In the genomic region with DNA sequence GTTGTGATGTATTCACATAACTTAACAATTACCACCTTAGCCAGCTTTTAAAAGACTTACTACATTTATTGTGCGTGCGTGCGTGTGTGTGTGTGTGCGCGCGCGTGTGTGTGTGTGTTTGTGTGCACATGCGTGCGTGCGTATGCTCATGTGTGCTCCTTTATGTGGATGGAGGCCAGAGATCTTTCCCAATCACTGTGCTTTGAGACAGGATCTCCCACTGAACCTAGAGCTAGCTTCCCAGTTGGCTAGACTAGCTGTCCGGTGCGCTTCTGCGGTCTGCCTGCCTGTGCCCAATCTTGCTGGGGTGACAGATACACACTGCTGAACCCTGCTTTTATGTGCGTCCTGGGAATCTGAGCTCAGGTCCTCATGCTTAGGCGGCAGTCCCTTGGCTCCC, we compare ENCODE assay signal across 19 mouse cellular contexts. TPM values are rescaled to one million over a fixed set of nuclear protein-coding genes. Genes with fewer than 3 reads are reported as not detected.
DNase-seq lines count a peak whose midpoint lies in the region; ATAC-seq and TF ChIP-seq lines count a peak whose summit lies in the region.
"Had no signal": no experiment of that assay in that cellular context is flagged by ENCODE, and none has a peak within 500 bp of the region (broad histone marks: within the 10 kb centered on the region; RNA-seq: fewer than 3 reads in every experiment).

No protein-coding gene starts in this region.

- H3K4me2 ChIP-seq in lung, embryonic 16.5 days (ENCODE audit: low read depth, low read length): no peak overlapping the region
- H3K4me2 ChIP-seq: heart, embryonic 13.5 days; limb, embryonic 12.5 days; midbrain, embryonic 13.5 days; neural tube, embryonic 13.5 days had no signal

- TF ChIP-seq CTCF in kidney, adult 2 months (conservative IDR thresholded peaks at IDR 0.05; ENCODE audit: insufficient read depth, insufficient read length, low read depth, low read length): no peak
- TF ChIP-seq CTCF in lung, adult 2 months (IDR thresholded peaks at IDR 0.05; ENCODE audit: insufficient read depth, low read length): no peak

- peak overlapping the region; percentile 78 for H3K27ac ChIP-seq in kidney, adult 2 months (ENCODE audit: insufficient read depth, low read depth, low read length)
- peak overlapping the region; percentile 78 for H3K27ac ChIP-seq in lung, embryonic 16.5 days (ENCODE audit: low read length)
- H3K27ac ChIP-seq: heart, embryonic 13.5 days; hindbrain, embryonic 10.5 days; hindbrain, postnatal 0 days; left cerebral cortex, adult 2 months; limb, embryonic 12.5 days; midbrain, embryonic 13.5 days; neural tube, embryonic 13.5 days had no signal

- TF ChIP-seq POLR2A in kidney, adult 2 months (IDR thresholded peaks at IDR 0.05; ENCODE audit: low read depth, low read length): no peak
- TF ChIP-seq POLR2A in lung, adult 2 months (IDR thresholded peaks at IDR 0.05; ENCODE audit: borderline replicate concordance, extremely low read depth, low read depth, low read length): no peak

- H3K4me1 ChIP-seq in kidney, adult 2 months (ENCODE audit: control insufficient read depth, insufficient read depth, low read length): peaks cover 27% of the 10 kb centered on the region
- H3K4me1 ChIP-seq in lung, embryonic 16.5 days (replicated peaks; ENCODE audit: control insufficient read depth, insufficient read depth, low read length): peaks cover 43% of the 10 kb centered on the region
- H3K4me1 ChIP-seq in lung, adult 2 months (ENCODE audit: control insufficient read depth, insufficient read depth, low read length): peaks cover 7% of the 10 kb centered on the region
- H3K4me1 ChIP-seq: hindbrain, embryonic 10.5 days; midbrain, embryonic 13.5 days; neural tube, embryonic 13.5 days had no signal

- WGBS in kidney, adult 2 months: 76% methylated on average over 15 of the region's 15 CpGs
- 81% methylated on average over 15 of the region's 15 CpGs for WGBS in lung, embryonic 16.5 days
- WGBS in lung, adult 2 months: 83% methylated on average over 15 of the region's 15 CpGs

- H3K9ac ChIP-seq in lung, embryonic 16.5 days (ENCODE audit: low read length): no peak overlapping the region
- H3K9ac ChIP-seq: heart, embryonic 13.5 days; limb, embryonic 12.5 days; midbrain, embryonic 13.5 days; neural tube, embryonic 13.5 days had no signal

- ATAC-seq in lung, embryonic 16.5 days (ENCODE audit: low read depth): peak; percentile 59
- no peak for ATAC-seq in megakaryocyte-erythroid progenitor cell, adult 5-6 weeks (replicated peaks; ENCODE audit: low FRiP score, low TSS enrichment, poor library complexity, severe bottlenecking)
- ATAC-seq: hindbrain, postnatal 0 days; intestine, postnatal 0 days; lung, postnatal 0 days; midbrain, embryonic 13.5 days had no signal

- H3K9me3 ChIP-seq in lung, embryonic 16.5 days (ENCODE audit: control insufficient read depth, low read length): no peaks in the 10 kb centered on the region
- H3K9me3 ChIP-seq: heart, embryonic 13.5 days; hindbrain, embryonic 10.5 days; limb, embryonic 12.5 days; midbrain, embryonic 13.5 days; neural tube, embryonic 13.5 days had no signal

- H3K36me3 ChIP-seq in kidney, adult 2 months (ENCODE audit: control insufficient read depth, insufficient read depth, low read length): no peaks in the 10 kb centered on the region
- H3K36me3 ChIP-seq in lung, embryonic 16.5 days (ENCODE audit: control insufficient read depth, insufficient read depth, low read length): no peaks in the 10 kb centered on the region
- H3K36me3 ChIP-seq: heart, embryonic 13.5 days; hindbrain, embryonic 10.5 days; limb, embryonic 12.5 days; midbrain, embryonic 13.5 days; neural tube, embryonic 13.5 days had no signal

- DNase-seq in adrenal gland, postnatal 10 days: peak; percentile 27
- DNase-seq in adrenal gland, adult 2 months: no peak
- no peak for DNase-seq in kidney, adult 2 months
- no peak for DNase-seq in kidney, postnatal 14 days
- no peak for DNase-seq in lung, adult 2 months
- DNase-seq in layer of hippocampus, adult 9-11 months: no peak
- DNase-seq: cerebellum, adult 8-10 months; right cerebral cortex, adult 18-20 months had no signal

- H3K27me3 ChIP-seq in kidney, adult 2 months (replicated peaks; ENCODE audit: control insufficient read depth, insufficient read depth, low read length): no peaks in the 10 kb centered on the region
- H3K27me3 ChIP-seq in lung, embryonic 16.5 days (ENCODE audit: control insufficient read depth, insufficient read depth, low read depth, low read length): no peaks in the 10 kb centered on the region
- H3K27me3 ChIP-seq: heart, embryonic 13.5 days; limb, embryonic 12.5 days; midbrain, embryonic 13.5 days; neural tube, embryonic 13.5 days had no signal

- no peak overlapping the region for H3K4me3 ChIP-seq in kidney, adult 2 months (ENCODE audit: insufficient read depth, low read depth, low read length)
- H3K4me3 ChIP-seq in lung, embryonic 16.5 days (ENCODE audit: low read length): no peak overlapping the region
- no peak overlapping the region for H3K4me3 ChIP-seq in lung, adult 2 months (replicated peaks; ENCODE audit: extremely low read depth, low read depth, low read length)
- H3K4me3 ChIP-seq: heart, embryonic 13.5 days; hindbrain, embryonic 10.5 days; left cerebral cortex, adult 2 months; limb, embryonic 12.5 days; midbrain, embryonic 13.5 days; neural tube, embryonic 13.5 days had no signal

RNA-seq across cellular contexts. Expression of a gene that starts 50.1 kb away (rescaled TPM):
- 100 to 1,000 TPM in 1 of 2 experiments, 10 to 100 TPM in 1; 90.5 to 102 TPM for total RNA-seq in adrenal gland, postnatal 10 days (2021)
- 10 to 100 TPM; 50.2 to 60.6 TPM for total RNA-seq in adrenal gland, adult 2 months (2021)
- 9.1 and 9.9 TPM in 2 replicates for polyA plus RNA-seq in adrenal gland, adult 2 months (2012; rRNA removed)
- polyA plus RNA-seq in kidney, adult 2 months (2012; rRNA removed): 28.4 and 31.7 TPM in 2 replicates
- 64.6 and 65.6 TPM in 2 replicates for polyA plus RNA-seq in lung, embryonic 16.5 days (2015; fragmentation: Nextera tagmentation; extraction: Ambion mirVana)
- 51.0 and 73.8 TPM in 2 replicates for polyA plus RNA-seq in lung, adult 2 months (2012; rRNA removed)
- 7.1 TPM in 1 of 2 replicates, not detected in the other for total RNA-seq in megakaryocyte-erythroid progenitor cell, adult 5-6 weeks (2014; fragmentation: Nextera tagmentation)
- total RNA-seq in megakaryocyte-erythroid progenitor cell, adult 5-6 weeks (2017): 1.1 and 1.8 TPM in 2 replicates
